Mouse (Mus musculus): ENCODE measurements around the gene Ing1. TPM values are rescaled to one million over a fixed set of nuclear protein-coding genes. Genes with fewer than 3 reads are reported as not detected.

Gene Ing1
- polyA plus RNA-seq, 1 experiment from 2014 or later, result 39.3 TPM

DNA sequence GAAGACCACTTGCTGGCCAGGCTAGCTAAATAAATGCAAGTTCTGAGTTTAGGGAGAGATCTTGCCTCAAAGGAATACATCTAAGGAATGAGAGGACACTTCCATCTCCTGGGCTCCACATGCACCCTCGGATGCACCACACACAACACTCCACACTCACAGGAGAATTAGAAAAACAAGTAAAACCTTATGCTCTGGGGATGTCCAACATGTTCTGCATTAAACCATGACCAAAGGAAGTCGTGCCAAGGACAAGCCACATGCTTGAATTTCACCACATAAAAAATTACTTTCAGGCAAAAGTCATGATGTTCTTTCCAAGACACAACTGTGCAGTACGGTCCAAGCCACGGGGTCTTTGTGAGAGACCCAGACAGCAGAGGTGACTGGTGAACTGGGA lies 36.5 kb downstream of the Ing1 start:
- Histone ChIP-seq H3K27ac (ENCODE audit: low read length) (no peak overlapping the region), H3K4me2 (ENCODE audit: low read length) (no peak overlapping the region), H3K36me3 (ENCODE audit: control insufficient read depth, insufficient read depth, low read length) (no peaks in the 10 kb centered on the region), H3K9me3 (replicated peaks; ENCODE audit: control insufficient read depth, low read length, poor library complexity, severe bottlenecking) (no peaks in the 10 kb centered on the region), H3K9ac (ENCODE audit: low read depth, low read length) (no peak overlapping the region), H3K4me3 (ENCODE audit: low read depth, low read length) (no peak overlapping the region), H3K27me3 (ENCODE audit: control insufficient read depth, insufficient read depth, low read depth, low read length) (no peaks in the 10 kb centered on the region), H3K4me1 (ENCODE audit: control insufficient read depth, insufficient read depth, low read length) (no peaks in the 10 kb centered on the region)
- ATAC-seq, result no peak
- 88% methylated on average over 4 of the region's 4 CpGs for WGBS

DNA sequence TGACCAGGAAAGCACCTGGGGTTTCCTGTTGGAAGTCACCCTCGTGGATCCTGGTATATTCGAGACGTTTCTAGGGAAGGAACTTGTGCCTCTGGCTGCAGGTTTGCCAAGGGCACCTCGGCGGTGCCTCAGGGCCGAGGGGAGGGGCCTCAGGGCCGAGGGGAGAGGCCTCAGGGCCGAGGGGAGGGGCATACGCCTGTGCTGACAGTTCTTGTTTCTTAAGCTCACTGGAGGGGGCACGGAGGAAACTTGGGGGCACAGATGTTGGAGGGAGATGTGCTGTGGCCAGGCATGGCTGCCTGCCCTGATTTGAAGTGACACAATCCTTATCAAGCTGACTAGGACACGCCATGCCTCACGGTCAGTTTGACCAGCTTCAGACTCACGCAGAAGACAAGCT lies 36.9 kb downstream of the Ing1 start:
- H3K9ac ChIP-seq (ENCODE audit: low read depth, low read length), result no peak overlapping the region
- H3K9me3 ChIP-seq (replicated peaks; ENCODE audit: control insufficient read depth, low read length, poor library complexity, severe bottlenecking), result no peaks in the 10 kb centered on the region
- 49% methylated on average over 13 of the region's 13 CpGs for whole genome bisulfite sequencing
- no peaks in the 10 kb centered on the region for H3K36me3 ChIP-seq (ENCODE audit: control insufficient read depth, insufficient read depth, low read length)
- no peak for ATAC-seq
- no peak overlapping the region for H3K27ac ChIP-seq (ENCODE audit: low read length)
- no peaks in the 10 kb centered on the region for H3K4me1 ChIP-seq (ENCODE audit: control insufficient read depth, insufficient read depth, low read length)
- no peak overlapping the region for H3K4me2 ChIP-seq (ENCODE audit: low read length)
- H3K27me3 ChIP-seq (ENCODE audit: control insufficient read depth, insufficient read depth, low read depth, low read length), result no peaks in the 10 kb centered on the region
- H3K4me3 ChIP-seq (ENCODE audit: low read depth, low read length), result no peak overlapping the region

DNA sequence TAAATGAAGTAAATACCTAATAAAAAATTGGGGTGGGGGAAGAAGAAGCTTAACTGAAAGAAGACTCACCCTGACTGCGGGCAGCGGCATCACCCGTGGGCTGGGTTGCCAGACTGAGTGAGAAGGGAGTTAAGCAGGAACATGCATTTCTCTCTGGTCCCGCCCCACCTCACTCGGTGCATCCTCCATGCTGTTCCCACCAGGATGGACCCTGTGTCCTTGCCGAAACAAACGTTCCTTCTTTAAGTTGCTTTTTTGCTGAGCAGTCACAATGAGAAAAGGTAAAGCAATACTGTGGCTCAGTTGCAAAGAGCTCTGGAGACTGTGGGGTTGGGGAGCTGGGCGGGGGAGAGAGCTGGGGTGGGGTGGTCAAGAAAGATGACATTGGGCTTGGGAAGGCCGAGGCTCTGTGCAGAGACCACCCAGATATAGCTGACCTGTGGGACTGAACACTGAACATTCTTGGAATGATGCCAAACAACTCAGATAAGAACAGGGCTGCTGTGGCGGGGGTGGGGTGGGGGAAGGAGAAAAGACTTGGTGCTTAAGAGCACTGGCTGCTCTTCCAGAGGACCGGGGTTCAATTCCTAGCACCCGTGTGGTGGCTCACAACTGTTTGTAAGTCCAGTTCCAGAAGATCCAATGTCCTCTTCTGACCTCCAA lies 38.0 kb downstream of the Ing1 start:
- Histone ChIP-seq H3K4me2 (ENCODE audit: low read length) (no peak overlapping the region), H3K27me3 (ENCODE audit: control insufficient read depth, insufficient read depth, low read depth, low read length) (no peaks in the 10 kb centered on the region), H3K4me3 (ENCODE audit: low read depth, low read length) (no peak overlapping the region), H3K4me1 (ENCODE audit: control insufficient read depth, insufficient read depth, low read length) (no peaks in the 10 kb centered on the region), H3K9me3 (replicated peaks; ENCODE audit: control insufficient read depth, low read length, poor library complexity, severe bottlenecking) (no peaks in the 10 kb centered on the region), H3K27ac (ENCODE audit: low read length) (no peak overlapping the region), H3K36me3 (ENCODE audit: control insufficient read depth, insufficient read depth, low read length) (no peaks in the 10 kb centered on the region), H3K9ac (ENCODE audit: low read depth, low read length) (no peak overlapping the region)
- ATAC-seq, result no peak
- WGBS, result 72% methylated on average over 12 of the region's 12 CpGs

DNA sequence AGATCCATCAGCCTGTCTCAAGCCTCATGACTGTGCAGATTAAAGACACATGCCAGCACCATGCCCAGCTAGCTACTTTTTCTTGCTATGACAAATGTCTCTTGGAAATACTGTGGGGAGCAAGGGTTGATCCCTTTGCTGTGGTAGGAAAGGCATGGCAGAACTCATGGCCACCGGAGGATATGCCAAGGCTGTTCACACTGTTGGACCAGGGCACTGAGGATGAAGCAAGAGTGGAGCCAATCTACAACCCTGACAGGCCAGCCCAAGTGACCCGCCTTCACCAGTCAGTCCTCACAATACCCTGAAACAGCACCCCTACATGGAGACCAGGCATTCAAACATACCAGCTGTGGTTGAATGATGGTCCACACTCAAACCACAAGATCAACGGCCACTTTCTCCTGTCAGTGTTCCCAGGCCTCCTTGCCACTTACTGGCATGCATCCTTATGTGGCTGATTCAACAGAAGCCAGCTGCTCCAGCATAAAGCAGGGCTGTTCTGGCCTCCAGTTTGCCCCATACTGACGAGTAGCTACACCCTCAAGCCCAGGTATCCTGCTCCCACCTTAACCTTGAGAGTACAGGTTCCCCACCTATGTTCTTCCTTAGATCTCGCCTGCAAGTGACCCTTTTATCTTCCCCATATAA lies 45.1 kb downstream of the Ing1 start:
- Histone ChIP-seq H3K4me2 (ENCODE audit: low read length) (no peak overlapping the region), H3K9ac (ENCODE audit: low read depth, low read length) (no peak overlapping the region), H3K27ac (ENCODE audit: low read length) (no peak overlapping the region), H3K36me3 (ENCODE audit: control insufficient read depth, insufficient read depth, low read length) (no peaks in the 10 kb centered on the region), H3K4me1 (ENCODE audit: control insufficient read depth, insufficient read depth, low read length) (no peaks in the 10 kb centered on the region), H3K27me3 (ENCODE audit: control insufficient read depth, insufficient read depth, low read depth, low read length) (no peaks in the 10 kb centered on the region), H3K9me3 (replicated peaks; ENCODE audit: control insufficient read depth, low read length, poor library complexity, severe bottlenecking) (no peaks in the 10 kb centered on the region), H3K4me3 (ENCODE audit: low read depth, low read length) (no peak overlapping the region)
- no peak for ATAC-seq
- 89% methylated on average over 5 of the region's 5 CpGs for WGBS

DNA sequence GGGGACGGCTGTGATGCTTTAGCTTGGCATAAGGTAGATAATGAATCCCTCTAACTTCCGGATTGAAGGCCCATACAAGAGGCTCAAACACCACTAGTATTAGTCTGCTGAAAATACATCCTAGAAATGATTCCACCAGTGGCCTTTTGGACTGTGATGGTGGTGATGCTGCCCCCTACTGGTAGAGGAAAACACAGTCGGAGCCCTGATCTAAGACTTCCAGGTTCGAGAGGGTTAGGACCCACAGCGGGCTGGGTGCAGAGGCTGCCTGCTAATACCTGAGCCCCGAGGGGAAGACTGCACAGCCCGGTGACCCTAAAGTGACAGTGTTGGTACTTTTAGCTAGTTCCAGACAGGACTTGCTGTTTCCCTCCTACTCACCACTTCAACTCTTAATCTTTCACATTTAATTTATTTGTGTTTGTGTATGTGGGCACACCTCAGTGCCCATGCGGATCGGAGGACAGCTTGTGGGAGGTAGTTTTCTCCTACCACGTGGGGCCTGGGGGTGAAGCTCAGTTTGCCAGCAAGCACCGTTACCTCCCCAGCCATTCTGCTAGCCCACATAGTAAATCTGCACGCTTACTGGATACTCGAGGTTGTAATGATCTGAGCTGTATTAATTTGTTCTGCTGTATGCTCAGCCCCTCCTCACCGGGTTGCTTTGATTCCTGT lies 46.8 kb downstream of the Ing1 start:
- no peaks in the 10 kb centered on the region for H3K27me3 ChIP-seq (ENCODE audit: control insufficient read depth, insufficient read depth, low read depth, low read length)
- no peaks in the 10 kb centered on the region for H3K4me1 ChIP-seq (ENCODE audit: control insufficient read depth, insufficient read depth, low read length)
- no peak for ATAC-seq
- no peak overlapping the region for H3K9ac ChIP-seq (ENCODE audit: low read depth, low read length)
- H3K4me3 ChIP-seq (ENCODE audit: low read depth, low read length), result no peak overlapping the region
- no peak overlapping the region for H3K27ac ChIP-seq (ENCODE audit: low read length)
- WGBS, result 41% methylated on average over 14 of the region's 14 CpGs
- H3K9me3 ChIP-seq (replicated peaks; ENCODE audit: control insufficient read depth, low read length, poor library complexity, severe bottlenecking), result no peaks in the 10 kb centered on the region
- H3K4me2 ChIP-seq (ENCODE audit: low read length), result no peak overlapping the region
- H3K36me3 ChIP-seq (ENCODE audit: control insufficient read depth, insufficient read depth, low read length), result no peaks in the 10 kb centered on the region

DNA sequence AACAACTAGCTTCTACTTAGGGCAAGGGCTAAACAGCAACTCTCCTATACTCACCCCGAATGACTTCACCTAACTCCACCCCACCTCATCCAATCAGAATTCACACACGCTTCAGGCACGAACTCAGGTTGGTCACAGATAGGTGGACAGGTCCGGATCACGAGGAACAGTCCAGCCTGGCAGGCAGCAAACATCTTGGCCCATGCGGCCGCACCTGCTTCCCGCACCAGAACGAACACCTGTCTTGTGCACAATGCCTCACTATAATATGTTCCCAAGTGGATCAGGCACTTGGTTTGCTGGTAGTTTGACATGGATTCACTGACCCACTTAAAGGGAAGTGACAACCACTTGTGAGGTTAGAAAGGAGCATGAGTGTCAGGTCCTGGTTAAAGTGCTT lies 53.5 kb downstream of the Ing1 start:
- no peak overlapping the region for H3K4me3 ChIP-seq (ENCODE audit: low read depth, low read length)
- 95% methylated on average over 9 of the region's 9 CpGs for WGBS
- no peaks in the 10 kb centered on the region for H3K4me1 ChIP-seq (ENCODE audit: control insufficient read depth, insufficient read depth, low read length)
- H3K4me2 ChIP-seq (ENCODE audit: low read length), result no peak overlapping the region
- H3K9me3 ChIP-seq (replicated peaks; ENCODE audit: control insufficient read depth, low read length, poor library complexity, severe bottlenecking), result 0 out of 2 replicates have a peak, but pooled peaks cover 3% of the 10 kb centered on the region
- no peaks in the 10 kb centered on the region for H3K27me3 ChIP-seq (ENCODE audit: control insufficient read depth, insufficient read depth, low read depth, low read length)
- H3K27ac ChIP-seq (ENCODE audit: low read length), result no peak overlapping the region
- no peak overlapping the region for H3K9ac ChIP-seq (ENCODE audit: low read depth, low read length)
- H3K36me3 ChIP-seq (ENCODE audit: control insufficient read depth, insufficient read depth, low read length), result peaks cover 14% of the 10 kb centered on the region
- ATAC-seq, result no peak

Other genes with a start within 250 kb of the Ing1 start
- gene Col4a2, start 242.8 kb upstream of the Ing1 start, polyA plus RNA-seq (2015; fragmentation: Nextera tagmentation; extraction: Ambion mirVana), result 33.8 and 37.8 TPM in 2 replicates
- 73.6 and 83.1 TPM in 2 replicates for gene Col4a1, start 242.7 kb upstream of the Ing1 start, polyA plus RNA-seq (2015; fragmentation: Nextera tagmentation; extraction: Ambion mirVana)
- 0.53 and 0.77 TPM in 2 replicates for gene Rab20, start 76.9 kb upstream of the Ing1 start, polyA plus RNA-seq (2015; fragmentation: Nextera tagmentation; extraction: Ambion mirVana)
- 129 and 132 TPM in 2 replicates for gene Naxd, start 58.1 kb upstream of the Ing1 start, polyA plus RNA-seq (2015; fragmentation: Nextera tagmentation; extraction: Ambion mirVana)
- gene Cars2, start 4.8 kb upstream of the Ing1 start, polyA plus RNA-seq (2015; fragmentation: Nextera tagmentation; extraction: Ambion mirVana), result 21.8 and 22.4 TPM in 2 replicates
- gene Ankrd10, start 80.2 kb downstream of the Ing1 start, polyA plus RNA-seq (2015; fragmentation: Nextera tagmentation; extraction: Ambion mirVana), result 90.9 and 98.1 TPM in 2 replicates
- gene 1700016D06Rik, start 145.5 kb downstream of the Ing1 start, polyA plus RNA-seq (2015; fragmentation: Nextera tagmentation; extraction: Ambion mirVana), result not detected in 2 replicates
- gene Arhgef7, start 172.2 kb downstream of the Ing1 start, polyA plus RNA-seq (2015; fragmentation: Nextera tagmentation; extraction: Ambion mirVana), result 65.6 and 67.2 TPM in 2 replicates

Data from midbrain, embryonic 16.5 days (tissue).